Mouse (Mus musculus): Measurements from ENCODE around the gene Ptpa. TPM values are rescaled to one million over a fixed set of nuclear protein-coding genes. Genes with fewer than 3 reads are reported as not detected.

Ptpa gene
- polyA plus RNA-seq (2015; fragmentation: Nextera tagmentation; extraction: Ambion mirVana), result 128 and 137 TPM in 2 replicates

DNA sequence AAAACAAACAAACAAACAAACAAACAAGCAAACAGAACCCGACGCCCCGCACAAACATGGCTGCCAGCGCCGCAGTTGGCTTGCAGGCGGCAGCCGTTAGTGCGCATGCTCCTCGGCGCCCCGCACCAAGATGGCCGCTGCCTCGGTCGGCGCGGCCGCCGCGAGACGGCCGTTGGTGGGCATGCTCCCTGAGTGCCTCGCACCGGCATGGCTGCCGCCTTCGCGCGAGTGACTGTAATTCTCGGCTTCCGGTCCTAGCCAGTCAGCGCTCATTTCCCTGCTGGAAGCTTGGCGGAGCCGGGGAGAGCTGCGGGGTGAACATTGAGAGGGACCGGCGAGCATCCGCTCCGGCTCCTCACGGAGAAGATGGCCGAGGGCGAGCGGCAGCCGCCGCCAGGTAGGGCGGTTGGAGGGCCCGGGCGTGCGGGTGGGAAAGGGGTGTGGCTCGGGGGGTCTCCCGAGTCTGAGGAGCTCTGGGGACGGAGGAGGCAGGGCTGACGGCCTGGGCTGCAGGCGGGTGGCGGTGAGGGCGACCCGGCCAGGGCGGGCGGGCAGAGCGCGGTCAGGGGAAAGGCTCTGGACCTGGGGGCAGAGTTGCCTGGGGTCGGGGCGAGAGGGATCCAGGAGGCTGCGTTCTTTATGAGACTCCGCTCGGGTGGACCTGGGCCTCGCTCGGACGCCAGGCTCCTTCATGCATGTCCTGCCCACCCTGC is at the start of gene Ptpa:
Gene Ptpa (plus strand): TSS at position 104 of the 713 bp plus-strand sequence.
- Histone ChIP-seq H3K27ac (peak within 1 kb of the TSS; percentile 98), H3K4me1 (peaks cover 23% of the 10 kb centered on the region), H3K27me3 (replicated peaks) (no peaks in the 10 kb centered on the region), H3K36me3 (no peaks in the 10 kb centered on the region), H3K9me3 (no peaks in the 10 kb centered on the region), H3K9ac (peak within 1 kb of the TSS; percentile 76), H3K4me2 (peak within 1 kb of the TSS; percentile 89), H3K4me3 (replicated peaks) (peak within 1 kb of the TSS; percentile 96)
- ATAC-seq (ENCODE audit: insufficient read depth, low FRiP score, low read depth), result peak; percentile 84
- under 1% methylated on average over 67 of the region's 67 CpGs for WGBS

DNA sequence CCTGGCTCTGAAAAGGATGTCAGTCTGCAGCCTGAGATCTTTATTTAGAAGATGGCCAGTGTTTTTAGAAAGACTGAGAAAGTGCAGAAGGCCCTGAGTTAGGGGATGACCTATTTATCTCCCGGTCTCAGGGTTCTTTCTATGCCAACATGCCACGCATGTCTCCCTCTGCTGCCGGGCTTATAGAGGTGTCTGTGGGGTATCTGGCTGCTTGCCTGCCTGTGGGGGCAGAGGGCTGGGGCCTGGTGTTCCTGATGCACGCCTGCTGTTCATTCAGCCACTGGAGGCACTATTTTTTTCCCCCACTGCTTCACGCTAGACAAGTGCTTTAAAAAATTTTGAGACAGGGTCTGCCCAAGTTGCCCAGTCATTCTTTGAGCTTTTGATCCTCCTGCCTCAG is 49.6 kb upstream of the Ptpa start:
- peaks cover 12% of the 10 kb centered on the region for H3K4me1 ChIP-seq
- no peaks in the 10 kb centered on the region for H3K9me3 ChIP-seq
- peaks cover 30% of the 10 kb centered on the region for H3K36me3 ChIP-seq
- no peak overlapping the region for H3K9ac ChIP-seq
- H3K4me2 ChIP-seq, result no peak overlapping the region
- H3K27me3 ChIP-seq (replicated peaks), result no peaks in the 10 kb centered on the region
- no peak for ATAC-seq (ENCODE audit: insufficient read depth, low FRiP score, low read depth)
- H3K27ac ChIP-seq, result no peak overlapping the region
- WGBS, result 71% methylated on average over 5 of the region's 5 CpGs
- no peak overlapping the region for H3K4me3 ChIP-seq (replicated peaks)

DNA sequence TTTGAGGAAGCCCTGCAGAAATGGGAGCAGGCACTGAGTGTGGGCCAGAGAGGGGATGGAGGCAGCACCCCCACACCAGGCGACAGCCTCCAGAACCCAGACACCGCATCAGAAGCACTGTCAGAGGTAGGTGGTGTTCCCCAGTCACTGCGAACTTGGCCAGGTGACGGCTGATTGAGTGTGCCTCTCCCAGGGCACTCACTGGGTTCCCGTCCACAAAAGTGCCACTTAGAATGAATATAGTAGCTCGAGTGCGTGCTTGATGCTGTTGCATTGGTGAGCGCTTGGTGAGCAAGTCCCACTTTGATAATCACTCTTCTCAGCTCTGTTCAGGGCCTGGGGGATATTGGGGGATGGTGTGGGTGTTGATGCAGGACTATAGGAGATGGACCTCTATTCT is 44.3 kb upstream of the Ptpa start:
- H3K9ac ChIP-seq, result no peak overlapping the region
- 97% methylated on average over 8 of the region's 8 CpGs for WGBS

DNA sequence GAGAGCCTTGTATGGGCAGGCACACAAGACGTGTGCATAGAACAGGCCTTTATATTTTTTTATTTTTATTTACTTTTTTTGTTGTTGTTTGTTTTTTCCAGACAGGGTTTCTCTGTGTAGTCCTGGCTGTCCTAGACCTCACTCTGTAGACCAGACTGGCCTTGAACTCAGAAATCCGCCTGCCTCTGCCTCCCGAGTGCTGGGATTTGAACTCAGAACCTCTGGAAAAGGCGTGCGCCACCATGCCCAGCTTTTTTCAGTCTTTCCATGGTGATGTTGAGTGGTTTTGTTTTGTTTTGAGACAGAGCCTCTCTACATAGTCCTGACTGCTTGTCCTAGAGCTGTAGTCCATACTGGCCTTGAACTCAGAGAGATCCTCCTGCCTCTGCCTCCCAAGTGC is 43.1 kb upstream of the Ptpa start:
- Histone ChIP-seq H3K9ac (no peak overlapping the region), H3K4me1 (no peaks in the 10 kb centered on the region), H3K27ac (no peak overlapping the region), H3K9me3 (no peaks in the 10 kb centered on the region), H3K4me3 (replicated peaks) (no peak overlapping the region), H3K27me3 (replicated peaks) (no peaks in the 10 kb centered on the region), H3K36me3 (peaks cover 73% of the 10 kb centered on the region), H3K4me2 (no peak overlapping the region)
- 96% methylated on average over 5 of the region's 5 CpGs for WGBS
- no peak for ATAC-seq (ENCODE audit: insufficient read depth, low FRiP score, low read depth)

More for the DNA sequence above, 44.3 kb upstream of the Ptpa start:
- ATAC-seq (ENCODE audit: insufficient read depth, low FRiP score, low read depth), result no peak
- Histone ChIP-seq H3K36me3 (peaks cover 65% of the 10 kb centered on the region), H3K9me3 (no peaks in the 10 kb centered on the region), H3K27me3 (replicated peaks) (no peaks in the 10 kb centered on the region), H3K27ac (no peak overlapping the region), H3K4me2 (no peak overlapping the region), H3K4me1 (no peaks in the 10 kb centered on the region), H3K4me3 (replicated peaks) (no peak overlapping the region)

DNA sequence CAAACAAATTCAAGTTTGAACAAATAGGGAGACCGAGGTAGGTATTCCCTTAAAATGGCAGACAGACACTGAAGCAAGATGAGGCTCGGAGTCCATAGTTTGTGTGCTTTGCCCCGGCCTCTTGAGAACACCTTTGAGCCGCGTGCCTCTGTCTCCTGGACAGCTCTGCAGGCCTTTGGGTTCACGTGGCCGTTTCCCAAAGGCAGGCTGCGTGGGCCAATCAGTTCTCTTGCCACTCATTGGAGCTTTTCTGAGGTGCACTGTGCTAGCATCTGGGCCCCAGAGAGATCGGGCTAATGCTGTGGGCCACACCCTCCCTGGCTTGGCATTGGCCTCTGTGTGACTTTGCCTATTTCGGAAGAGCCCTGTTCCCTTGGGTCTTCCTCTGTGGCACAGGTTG is 39.9 kb upstream of the Ptpa start:
- 91% methylated on average over 10 of the region's 10 CpGs for WGBS
- H3K36me3 ChIP-seq, result peaks cover 59% of the 10 kb centered on the region
- no peak overlapping the region for H3K4me3 ChIP-seq (replicated peaks)
- no peak for ATAC-seq (ENCODE audit: insufficient read depth, low FRiP score, low read depth)
- H3K27me3 ChIP-seq (replicated peaks), result no peaks in the 10 kb centered on the region
- H3K9ac ChIP-seq, result no peak overlapping the region
- no peaks in the 10 kb centered on the region for H3K4me1 ChIP-seq
- no peak overlapping the region for H3K27ac ChIP-seq
- no peak overlapping the region for H3K4me2 ChIP-seq
- no peaks in the 10 kb centered on the region for H3K9me3 ChIP-seq

DNA sequence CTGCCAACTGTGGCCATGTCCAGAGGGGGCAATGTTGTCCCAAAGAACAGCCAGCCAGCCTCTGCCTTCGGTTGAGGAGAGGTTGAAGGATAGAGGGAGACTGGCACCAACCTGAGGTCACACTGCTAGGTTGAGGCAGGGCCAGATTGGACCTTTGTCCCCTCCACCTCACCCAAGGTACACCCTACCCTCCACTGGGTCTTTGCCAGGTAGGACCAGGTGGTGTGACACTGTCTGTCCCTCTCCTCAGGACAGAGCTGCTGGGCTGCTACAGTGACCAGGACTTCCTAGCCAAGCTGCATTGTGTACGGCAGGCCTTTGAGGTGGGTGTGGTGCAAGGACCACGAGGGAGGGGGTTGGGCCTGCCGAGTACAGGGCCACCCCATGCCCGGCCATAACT is 38.1 kb upstream of the Ptpa start:
- H3K27me3 ChIP-seq (replicated peaks), result no peaks in the 10 kb centered on the region
- H3K4me1 ChIP-seq, result no peaks in the 10 kb centered on the region
- H3K36me3 ChIP-seq, result peaks cover 58% of the 10 kb centered on the region
- no peak; the same call in 1 of the 2 replicates for ATAC-seq (ENCODE audit: insufficient read depth, low FRiP score, low read depth)
- H3K4me3 ChIP-seq (replicated peaks), result no peak overlapping the region
- H3K4me2 ChIP-seq, result no peak overlapping the region
- H3K9me3 ChIP-seq, result no peaks in the 10 kb centered on the region
- 74% methylated on average over 5 of the region's 5 CpGs for WGBS
- H3K9ac ChIP-seq, result no peak overlapping the region
- no peak overlapping the region for H3K27ac ChIP-seq

DNA sequence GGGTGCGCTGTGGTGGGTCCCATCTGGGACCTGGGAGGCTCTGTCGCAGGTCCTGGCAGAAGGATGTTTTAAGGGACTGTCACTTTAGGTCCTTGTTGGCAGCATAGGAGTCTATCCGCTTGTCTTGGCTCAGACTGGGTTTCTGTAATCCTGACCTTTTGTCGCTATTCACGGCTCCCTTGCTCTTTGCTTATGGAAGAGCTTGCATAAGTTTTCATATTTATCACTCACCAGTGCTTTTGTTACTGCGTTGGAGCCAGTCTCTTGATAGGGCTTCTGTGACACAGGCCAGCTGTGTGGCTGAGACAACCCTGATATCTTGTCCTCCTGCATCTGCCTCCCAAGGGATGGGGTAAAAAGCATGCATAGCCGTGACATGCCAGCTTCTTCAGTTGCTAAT is 36.5 kb upstream of the Ptpa start:
- H3K4me3 ChIP-seq (replicated peaks), result no peak overlapping the region
- no peaks in the 10 kb centered on the region for H3K27me3 ChIP-seq (replicated peaks)
- ATAC-seq (ENCODE audit: insufficient read depth, low FRiP score, low read depth), result no peak
- no peak overlapping the region for H3K4me2 ChIP-seq
- 76% methylated on average over 7 of the region's 7 CpGs for WGBS
- no peak overlapping the region for H3K9ac ChIP-seq
- H3K4me1 ChIP-seq, result no peaks in the 10 kb centered on the region
- H3K36me3 ChIP-seq, result peaks cover 48% of the 10 kb centered on the region
- no peaks in the 10 kb centered on the region for H3K9me3 ChIP-seq
- H3K27ac ChIP-seq, result no peak overlapping the region

DNA sequence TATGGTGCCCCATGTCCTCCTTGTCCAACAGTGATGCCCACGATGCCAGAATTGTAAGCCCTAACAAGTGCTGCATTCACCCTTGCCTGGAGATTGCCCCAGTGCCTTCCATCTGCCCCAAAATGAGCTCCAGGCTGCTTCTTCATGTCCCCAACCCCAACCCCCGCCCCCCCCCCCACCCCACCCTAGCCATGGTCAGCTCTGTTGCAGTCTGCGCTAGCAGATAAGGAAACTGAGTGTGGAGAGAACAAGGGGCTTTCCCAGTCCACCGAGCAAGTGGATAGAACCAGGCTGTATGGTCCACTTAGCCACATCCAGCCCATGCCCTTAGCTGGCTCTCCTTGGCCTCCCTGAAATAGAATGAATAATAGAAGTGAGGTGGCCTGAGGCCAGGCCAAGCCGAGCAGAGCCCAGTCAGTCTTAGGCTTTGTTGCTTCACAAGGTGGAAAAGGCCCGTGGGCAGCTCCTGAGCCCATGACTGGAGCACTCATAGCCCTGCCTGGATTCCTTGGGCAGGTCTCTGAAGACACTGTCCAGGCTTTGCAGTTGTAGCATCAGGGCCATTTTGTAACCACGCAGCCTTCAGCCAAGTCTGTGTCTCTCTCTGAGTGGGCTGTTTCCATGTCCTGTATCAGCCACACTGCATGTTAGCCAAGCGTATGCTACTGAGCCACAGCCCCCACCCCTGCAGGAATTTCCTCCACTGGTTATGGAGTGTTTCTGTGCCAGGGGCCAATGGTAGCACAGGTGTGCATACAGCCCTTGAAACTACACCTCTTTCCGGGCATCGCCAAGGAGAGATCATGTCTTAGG is 35.1 kb upstream of the Ptpa start:
- 87% methylated on average over 10 of the region's 10 CpGs for WGBS
- Histone ChIP-seq H3K27ac (no peak overlapping the region), H3K9me3 (no peaks in the 10 kb centered on the region), H3K36me3 (peaks cover 57% of the 10 kb centered on the region), H3K4me3 (replicated peaks) (no peak overlapping the region), H3K9ac (no peak overlapping the region), H3K4me1 (no peaks in the 10 kb centered on the region), H3K4me2 (no peak overlapping the region), H3K27me3 (replicated peaks) (no peaks in the 10 kb centered on the region)
- ATAC-seq (ENCODE audit: insufficient read depth, low FRiP score, low read depth), result no peak

DNA sequence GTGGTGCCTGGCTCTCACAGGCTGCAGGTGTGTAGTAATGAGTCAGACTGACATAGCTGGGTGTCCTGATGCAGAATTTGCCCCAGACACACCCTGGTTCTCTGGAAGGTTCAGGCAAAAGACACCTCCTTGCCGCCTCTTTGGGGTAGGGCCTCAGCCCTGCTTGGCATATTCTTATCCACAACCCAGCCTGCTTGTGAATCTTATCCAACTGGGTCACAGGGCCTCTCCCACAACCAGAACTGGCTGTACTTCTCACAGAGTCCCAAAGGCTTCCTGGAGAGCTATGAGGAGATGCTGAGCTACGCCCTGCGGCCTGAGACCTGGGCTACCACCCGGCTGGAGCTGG is 34.5 kb upstream of the Ptpa start:
- H3K9ac ChIP-seq, result no peak overlapping the region

DNA sequence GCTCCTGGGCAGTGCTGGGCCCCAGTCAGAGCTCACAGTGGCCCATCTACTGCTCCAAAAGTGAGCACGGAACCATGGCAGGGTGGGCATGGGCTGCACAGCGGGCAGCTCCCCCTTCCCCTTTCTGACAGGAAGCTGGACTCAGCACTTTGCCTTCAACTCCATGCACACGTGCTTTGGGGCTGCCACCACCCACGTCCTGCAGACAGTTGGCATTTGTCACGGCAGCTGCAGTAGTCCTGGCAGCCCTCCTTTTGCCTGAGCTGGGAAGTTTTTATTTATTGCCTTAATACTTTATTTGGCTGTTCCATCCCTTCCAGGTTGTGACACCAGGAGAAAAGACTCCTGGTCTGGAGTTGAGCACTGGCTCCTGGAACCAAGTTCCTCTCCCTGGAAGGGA is 31.0 kb upstream of the Ptpa start:
- no peaks in the 10 kb centered on the region for H3K9me3 ChIP-seq
- H3K4me1 ChIP-seq, result no peaks in the 10 kb centered on the region
- H3K4me3 ChIP-seq (replicated peaks), result no peak overlapping the region
- WGBS, result 73% methylated on average over 5 of the region's 5 CpGs
- no peaks in the 10 kb centered on the region for H3K27me3 ChIP-seq (replicated peaks)
- peaks cover 35% of the 10 kb centered on the region for H3K36me3 ChIP-seq
- no peak for ATAC-seq (ENCODE audit: insufficient read depth, low FRiP score, low read depth)
- H3K27ac ChIP-seq, result no peak overlapping the region
- no peak overlapping the region for H3K9ac ChIP-seq
- H3K4me2 ChIP-seq, result no peak overlapping the region

More for the DNA sequence above, 34.5 kb upstream of the Ptpa start:
- Histone ChIP-seq H3K9me3 (no peaks in the 10 kb centered on the region), H3K27ac (no peak overlapping the region), H3K4me2 (no peak overlapping the region), H3K4me3 (replicated peaks) (no peak overlapping the region), H3K36me3 (peaks cover 55% of the 10 kb centered on the region), H3K27me3 (replicated peaks) (no peaks in the 10 kb centered on the region), H3K4me1 (no peaks in the 10 kb centered on the region)
- ATAC-seq (ENCODE audit: insufficient read depth, low FRiP score, low read depth), result no peak
- 95% methylated on average over 4 of the region's 4 CpGs for WGBS

DNA sequence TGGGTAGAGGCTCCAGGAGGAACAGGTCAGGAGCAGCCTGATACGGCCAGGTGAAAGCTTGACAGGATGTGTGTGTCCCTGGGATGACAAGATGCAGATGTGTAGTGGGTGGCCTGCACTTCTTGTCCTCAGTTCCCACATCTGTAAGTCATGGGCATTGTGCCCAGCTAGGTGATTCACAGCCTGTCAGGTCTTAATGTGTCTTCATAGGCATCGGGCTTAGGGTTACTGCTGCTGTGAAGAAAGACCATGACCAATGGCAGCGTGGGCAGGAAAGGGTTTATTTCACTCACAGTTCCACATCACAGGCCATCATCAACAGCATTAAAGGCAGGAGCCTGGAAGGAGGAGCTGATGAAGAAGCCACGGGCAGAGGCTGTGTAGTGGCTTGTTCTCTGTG is 30.2 kb upstream of the Ptpa start:
- 82% methylated on average over 4 of the region's 4 CpGs for WGBS
- H3K36me3 ChIP-seq, result peaks cover 32% of the 10 kb centered on the region

DNA sequence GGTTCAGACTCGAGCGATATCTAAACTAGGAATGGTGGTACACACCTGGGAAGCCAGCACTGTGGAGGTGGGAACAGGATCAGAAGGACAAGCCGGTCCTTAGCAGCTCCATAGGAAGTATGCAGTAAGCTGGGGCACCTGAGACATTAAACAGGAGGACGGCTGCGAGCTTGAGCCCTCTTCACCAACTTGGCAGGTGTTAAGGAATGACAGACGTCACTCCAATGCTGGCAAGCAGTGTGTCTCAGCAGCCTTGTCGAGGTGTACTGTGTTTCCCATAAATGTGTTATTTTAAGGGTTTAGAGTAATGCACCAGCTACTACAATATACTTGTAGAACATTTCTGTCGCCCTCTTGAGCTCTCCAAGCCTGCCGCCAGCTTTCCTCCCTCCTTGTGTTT is 28.9 kb upstream of the Ptpa start:
- H3K4me2 ChIP-seq, result no peak overlapping the region
- no peak overlapping the region for H3K4me3 ChIP-seq (replicated peaks)
- H3K36me3 ChIP-seq, result peaks cover 26% of the 10 kb centered on the region
- no peaks in the 10 kb centered on the region for H3K9me3 ChIP-seq
- WGBS, result 86% methylated on average over 9 of the region's 9 CpGs
- ATAC-seq (ENCODE audit: insufficient read depth, low FRiP score, low read depth), result no peak
- H3K27ac ChIP-seq, result no peak overlapping the region
- H3K4me1 ChIP-seq, result peaks cover 7% of the 10 kb centered on the region; the same call in 1 of the 2 replicates
- H3K9ac ChIP-seq, result no peak overlapping the region
- H3K27me3 ChIP-seq (replicated peaks), result no peaks in the 10 kb centered on the region

More for the DNA sequence above, 30.2 kb upstream of the Ptpa start:
- Histone ChIP-seq H3K4me1 (no peaks in the 10 kb centered on the region), H3K27ac (no peak overlapping the region), H3K9ac (no peak overlapping the region), H3K4me3 (replicated peaks) (no peak overlapping the region), H3K9me3 (no peaks in the 10 kb centered on the region), H3K27me3 (replicated peaks) (no peaks in the 10 kb centered on the region), H3K4me2 (no peak overlapping the region)
- no peak for ATAC-seq (ENCODE audit: insufficient read depth, low FRiP score, low read depth)

Measured in stomach, embryonic 15.5 days (tissue).